Mouse (Mus musculus) erythroblast, embryonic 14.5 days (primary cell): Measurements from ENCODE around the gene Lgals9.

Source experiments
- GATA1 ChIP-seq: IDR thresholded peaks from 2 replicates; pipeline ENCODE4 v1.6.1; 2012; ENCODE audit warnings: low read length, inconsistent platforms, mixed read lengths
- TAL1 ChIP-seq: IDR thresholded peaks from 3 replicates; pipeline ENCODE4 v1.6.1; 2012; ENCODE audit warnings: low read length, inconsistent platforms, mixed read lengths

GRCm38 (mm10) chr11:78968121-78968520 lies 16.6 kb downstream of the Lgals9 start:
- TF ChIP-seq TAL1 (no peak), GATA1 (no peak)
